Mouse (Mus musculus) urinary bladder, postnatal 36 days (tissue): ENCODE results near the gene Retreg3.
A peak's percentile ranks its signal among the peaks of the same experiment; 100 is the strongest.

Experiments used
- DNase-seq, 2 experiments: peaks; one replicate each; pipeline ENCODE4 v3.0.0; 2022; ENCODE audit warnings: low spot score in 2 of 2, mixed read lengths in 1 of 2

Gene Retreg3

GRCm38 (mm10) chr11:101052751-101053473 is 66.8 kb downstream of the Retreg3 start:
- peak; percentile 63 to 85 for DNase-seq

GRCm38 (mm10) chr11:101051617-101052016 is 68.1 kb downstream of the Retreg3 start:
- no peak for DNase-seq

- no peak for DNase-seq
Measured at GRCm38 (mm10) chr11:101051051-101051493, 68.6 kb downstream of the Retreg3 start.

GRCm38 (mm10) chr11:101050359-101050758 is 69.3 kb downstream of the Retreg3 start:
- DNase-seq: no peak

GRCm38 (mm10) chr11:101047502-101047901 is 72.2 kb downstream of the Retreg3 start:
- DNase-seq: no peak

- no peak for DNase-seq
Measured at GRCm38 (mm10) chr11:101046440-101046839, 73.3 kb downstream of the Retreg3 start.
